In genomic region chr1:52805041-52805440, GRCm38 (mm10) we compare ENCODE assay signal across 17 mouse cellular contexts.
"Had no signal": no experiment of that assay in that cellular context is flagged by ENCODE, and none has a peak within 500 bp of the region (broad histone marks: within the 10 kb centered on the region; RNA-seq: fewer than 3 reads in every experiment).

No protein-coding gene starts in this region.

- H3K9ac ChIP-seq: neural tube, embryonic 12.5 days; neural tube, embryonic 13.5 days; neural tube, embryonic 15.5 days; stomach, embryonic 15.5 days had no signal

- DNase-seq: retina, postnatal 1 day; right cerebral cortex, adult 18-20 months; right cerebral cortex, postnatal 14 days; right cerebral cortex, postnatal 25 days; right cerebral cortex, postnatal 4 days; spleen, adult 18-20 months; thymus, adult 18-20 months; thymus, adult 2 months; thymus, postnatal 14 days; thymus, postnatal 25 days; thymus, postnatal 36 days; thymus, postnatal 4 days had no signal

- H3K27me3 ChIP-seq: neural tube, embryonic 12.5 days; neural tube, embryonic 13.5 days; neural tube, embryonic 15.5 days; stomach, embryonic 15.5 days had no signal

- H3K4me2 ChIP-seq: neural tube, embryonic 12.5 days; neural tube, embryonic 13.5 days; neural tube, embryonic 15.5 days; stomach, embryonic 15.5 days had no signal

- H3K9me3 ChIP-seq: neural tube, embryonic 12.5 days; neural tube, embryonic 13.5 days; neural tube, embryonic 15.5 days; stomach, embryonic 15.5 days had no signal

- H3K4me1 ChIP-seq: neural tube, embryonic 12.5 days; neural tube, embryonic 13.5 days had no signal

- H3K27ac ChIP-seq: neural tube, embryonic 12.5 days; neural tube, embryonic 13.5 days; neural tube, embryonic 15.5 days; stomach, embryonic 15.5 days; stomach, postnatal 0 days had no signal

- H3K36me3 ChIP-seq: neural tube, embryonic 12.5 days; stomach, embryonic 15.5 days had no signal

- H3K4me3 ChIP-seq: neural tube, embryonic 12.5 days; neural tube, embryonic 13.5 days; neural tube, embryonic 15.5 days; stomach, embryonic 15.5 days had no signal
